Mouse (Mus musculus): ENCODE results near the gene Ifngr1.

The Ifngr1 gene

DNA sequence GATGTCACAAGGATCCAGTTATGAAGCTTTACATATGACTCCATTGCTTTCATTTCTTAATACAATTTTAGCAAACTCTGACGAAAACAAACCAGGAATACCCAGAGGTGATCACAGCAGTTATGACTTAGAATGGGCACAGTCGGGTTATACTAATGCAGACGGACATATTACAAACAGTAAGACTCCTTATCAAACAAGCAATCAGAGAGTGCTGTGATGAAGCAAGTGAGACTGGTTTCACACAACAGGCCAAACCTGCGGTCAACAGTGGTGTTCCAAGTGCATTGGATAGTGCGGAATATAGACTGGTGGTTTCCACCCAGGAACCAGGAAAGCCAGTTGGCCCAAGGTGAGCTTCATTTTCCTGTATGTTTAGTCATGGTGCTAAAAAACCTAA, 47.1 kb downstream of the Ifngr1 start:
- in situ Hi-C loops (cut with MboI, MseI), result no loop called here

DNA sequence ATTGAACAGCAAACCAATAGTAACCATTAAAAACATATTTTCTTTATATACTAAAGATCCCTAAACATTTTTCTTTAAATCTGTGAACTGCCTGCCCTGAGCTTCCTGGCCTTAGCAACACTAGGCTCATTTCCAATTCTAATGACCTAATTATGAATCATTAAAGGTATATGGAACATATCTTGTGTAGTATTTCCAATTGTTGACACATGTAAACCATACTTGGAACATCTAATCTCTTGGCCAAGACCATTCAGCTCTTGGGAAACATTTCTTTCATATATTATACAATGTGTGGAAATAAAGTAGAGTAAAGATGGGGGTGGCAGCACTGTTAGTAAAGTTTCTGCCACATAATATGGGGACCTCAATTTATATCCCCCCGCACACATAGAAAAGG, 47.9 kb downstream of the Ifngr1 start:
- in situ Hi-C loops (cut with MboI, MseI), result loop anchor here (10.0 kb wide), 1 partner anchor 755 kb away; no protein-coding TSS in a partner anchor

- in situ Hi-C loops (cut with MboI, MseI), result loop anchor here (5.0 to 10.0 kb wide), 2 partner anchors 42 to 750 kb away; no protein-coding TSS in a partner anchor
Measured at GRCm38 (mm10) chr10:19645119-19645518, 53.4 kb downstream of the Ifngr1 start.

GRCm38 (mm10) chr10:19657426-19657825, 65.7 kb downstream of the Ifngr1 start:
- in situ Hi-C loops (cut with MboI, MseI), result no loop called here
